Mouse (Mus musculus): ENCODE measurements around the gene Tmem151b.

Tmem151b gene

GRCm38 (mm10) chr17:45564531-45565084, 15.1 kb upstream of the Tmem151b start:
- no peak for DNase-seq (ENCODE audit: low spot score)

- peak; percentile 96 for DNase-seq (ENCODE audit: low spot score)
These were observed 14.4 kb upstream of the Tmem151b start, which contains the start of gene Slc35b2 for GRCm38 (mm10) chr17:45563655-45564530. Gene Slc35b2 (plus strand): TSS chr17:45563874.

GRCm38 (mm10) chr17:45563216-45563615, 13.7 kb upstream of the Tmem151b start:
- no peak for DNase-seq (ENCODE audit: low spot score)

GRCm38 (mm10) chr17:45559732-45560525, 10.5 kb upstream of the Tmem151b start:
- DNase-seq (ENCODE audit: low spot score) = no peak

GRCm38 (mm10) chr17:45557998-45558862, 8.8 kb upstream of the Tmem151b start:
- no peak for DNase-seq (ENCODE audit: low spot score)

- no peak for DNase-seq (ENCODE audit: low spot score)
These were observed 7.9 kb upstream of the Tmem151b start for GRCm38 (mm10) chr17:45557246-45557824.

GRCm38 (mm10) chr17:45556514-45557245, 7.2 kb upstream of the Tmem151b start:
- no peak for DNase-seq (ENCODE audit: low spot score)

- DNase-seq (ENCODE audit: low spot score) = no peak
These were observed 6.6 kb upstream of the Tmem151b start for GRCm38 (mm10) chr17:45556107-45556489.

- DNase-seq (ENCODE audit: low spot score) = peak; percentile 71
These were observed 6.1 kb upstream of the Tmem151b start, which contains the start of gene Nfkbie for GRCm38 (mm10) chr17:45555452-45556106. Gene Nfkbie (plus strand): TSS chr17:45555703.

GRCm38 (mm10) chr17:45554420-45554819, 4.9 kb upstream of the Tmem151b start:
- no peak for DNase-seq (ENCODE audit: low spot score)

- DNase-seq (ENCODE audit: low spot score) = no peak
These were observed 3.6 kb upstream of the Tmem151b start for GRCm38 (mm10) chr17:45553065-45553464.

GRCm38 (mm10) chr17:45551816-45552451, 2.5 kb upstream of the Tmem151b start:
- peak; percentile 81 for DNase-seq (ENCODE audit: low spot score)

GRCm38 (mm10) chr17:45551249-45551796, 1.8 kb upstream of the Tmem151b start:
- DNase-seq (ENCODE audit: low spot score) = no peak

GRCm38 (mm10) chr17:45550253-45550652, 776 bp upstream of the Tmem151b start:
- DNase-seq (ENCODE audit: low spot score) = no peak

- DNase-seq (ENCODE audit: low spot score) = no peak
These were observed 650 bp downstream of the Tmem151b start for GRCm38 (mm10) chr17:45548541-45549512.

- no peak for DNase-seq (ENCODE audit: low spot score)
These were observed 1.9 kb downstream of the Tmem151b start for GRCm38 (mm10) chr17:45547461-45548190.

- no peak for DNase-seq (ENCODE audit: low spot score)
These were observed 2.5 kb downstream of the Tmem151b start for GRCm38 (mm10) chr17:45546941-45547340.

All from adipocyte (in vitro differentiated cells).